Mouse (Mus musculus) left cerebral cortex, postnatal 25 days (tissue): ENCODE results near the gene Trim31. TPM values are rescaled to one million over a fixed set of nuclear protein-coding genes. Genes with fewer than 3 reads are reported as not detected.
A peak's percentile ranks its signal among the peaks of the same experiment; 100 is the strongest.

Experiments used
- DNase-seq, 2 experiments: peaks; one replicate each; pipeline ENCODE4 v3.0.0; 2022; ENCODE audit warnings: low spot score in 2 of 2, mixed read lengths in 1 of 2
- intact Hi-C: fragments of 180-260 bp; cut with DNase I; formaldehyde crosslinking; loops from one replicate; pipeline ENCODE4 v1.15.1; 2025
- total RNA-seq, 2 experiments: library from RNA; stranded (reverse); gene quantifications; 2 replicates each; pipeline ENCODE4 v1.2.3; 2021

The Trim31 gene
- total RNA-seq, 2 experiments from 2014 or later, result not detected

GRCm38 (mm10) chr17:36938056-36938455 lies 40.1 kb downstream of the Trim31 start:
- intact Hi-C loops, result no loop called here
- no peak for DNase-seq

DNA sequence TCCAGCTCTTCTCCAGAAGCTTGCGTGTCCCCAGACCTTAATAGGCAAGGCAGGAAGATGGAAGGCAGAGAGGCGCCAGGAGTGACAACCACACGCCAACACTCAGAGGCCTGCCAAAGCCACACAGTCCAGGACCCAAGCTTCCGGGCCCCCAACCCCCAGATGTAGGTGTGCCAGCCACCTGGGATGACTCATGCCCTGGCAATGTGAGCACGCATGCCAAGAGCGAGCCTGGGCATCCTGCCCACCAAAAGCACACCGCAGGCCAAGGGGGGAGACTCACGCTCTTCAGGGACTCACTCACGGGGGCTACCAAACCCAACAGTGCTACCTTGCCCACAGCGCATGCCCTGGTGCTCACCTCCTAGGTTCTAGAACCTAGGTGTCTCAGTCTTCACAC lies 44.5 kb downstream of the Trim31 start:
- intact Hi-C loops, result no loop called here

DNA sequence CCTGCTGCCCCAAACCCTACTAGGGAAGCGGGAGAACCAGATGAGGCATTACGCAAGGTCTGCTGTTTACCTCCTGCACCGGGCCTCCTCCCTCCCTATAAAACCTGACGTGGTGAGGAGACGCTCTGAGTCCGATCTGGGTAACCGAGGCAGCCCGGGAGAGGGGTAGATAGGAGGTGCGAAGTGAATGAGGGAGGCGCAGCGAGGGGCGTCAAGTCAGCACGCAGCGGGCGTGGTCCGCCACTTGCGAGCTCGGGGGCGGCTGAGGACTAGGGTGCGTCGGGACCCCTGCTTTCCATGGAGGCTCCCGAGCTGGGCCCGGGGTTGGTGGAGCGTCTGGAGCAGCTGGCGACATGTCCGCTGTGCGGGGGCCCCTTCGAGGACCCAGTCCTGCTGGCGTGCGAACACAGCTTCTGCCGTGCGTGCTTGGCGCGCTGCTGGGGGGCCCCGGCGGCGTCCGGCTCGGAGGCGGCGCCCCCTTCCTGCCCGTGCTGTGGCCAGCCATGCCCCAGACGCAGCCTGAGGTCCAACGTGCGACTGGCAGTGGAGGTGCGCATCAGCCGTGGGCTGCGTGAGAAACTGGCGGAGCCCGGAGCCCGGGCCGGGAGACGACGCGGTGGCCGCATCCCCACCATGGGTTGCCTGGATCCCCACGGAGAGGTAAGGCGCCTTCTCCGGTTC lies 45.0 kb downstream of the Trim31 start, which contains the start of gene Rnf39:
Rnf39 (plus strand) TSS at position 128 of the 681 bp plus-strand sequence.
- DNase-seq, result peak in 1 of 2 experiments; percentile 67
- intact Hi-C loops, result no loop called here

More for the DNA sequence above, 44.5 kb downstream of the Trim31 start:
- peak; percentile 43 to 84 for DNase-seq

DNA sequence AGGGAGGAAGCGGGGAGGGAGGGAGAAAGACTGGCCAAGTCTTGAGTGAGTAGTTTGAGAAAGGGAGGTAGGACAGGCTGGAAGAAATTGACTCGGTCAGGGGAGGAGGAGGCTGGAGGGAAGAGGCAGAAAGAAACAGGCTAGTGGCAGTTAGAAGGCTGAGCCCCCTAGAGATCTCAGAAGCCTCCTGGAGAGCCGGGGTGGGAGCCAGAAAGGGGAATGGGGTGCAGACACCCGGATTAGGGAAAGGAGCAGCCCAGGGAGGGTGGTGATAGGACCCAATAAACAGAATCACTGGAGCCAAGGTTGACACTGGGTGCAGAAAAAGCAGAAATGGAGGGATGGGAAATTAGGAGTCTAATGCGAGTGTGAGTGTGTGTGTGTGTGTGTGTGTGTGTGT lies 45.8 kb downstream of the Trim31 start:
- intact Hi-C loops, result no loop called here
- DNase-seq, result no peak

DNA sequence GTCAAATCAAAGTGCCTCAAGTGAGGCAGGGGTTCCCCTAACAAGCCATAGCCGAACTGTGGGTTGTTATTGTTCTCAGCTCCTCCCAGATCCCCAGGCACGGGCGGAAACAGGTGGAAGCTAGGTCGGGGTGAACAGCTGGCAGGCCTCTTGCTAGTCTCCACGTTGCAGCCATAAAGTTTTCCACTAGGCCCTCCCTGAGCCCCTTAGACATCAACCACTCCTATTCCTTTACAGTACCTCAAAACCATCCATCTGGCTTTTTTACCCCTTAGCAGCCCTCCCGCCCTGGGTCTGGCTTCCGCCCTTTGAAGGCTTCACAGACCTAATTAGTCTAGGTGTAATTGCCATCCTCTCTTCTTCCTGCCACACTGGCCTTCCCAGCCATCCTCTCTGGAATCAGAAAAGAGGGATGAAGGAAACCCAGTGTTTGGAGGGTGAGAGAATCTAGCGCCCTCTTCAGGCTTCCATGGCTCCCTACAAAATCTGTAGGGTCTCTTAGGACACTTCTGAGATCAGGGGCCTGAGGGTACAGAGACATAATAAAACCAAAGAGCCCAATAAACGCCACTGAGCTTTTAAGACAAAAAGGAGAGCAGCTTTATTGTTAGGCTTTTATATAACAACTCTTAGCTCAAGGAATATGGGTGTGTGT lies 46.3 kb downstream of the Trim31 start:
- intact Hi-C loops, result no loop called here
- peak in 1 of 2 experiments; percentile 44 for DNase-seq

- intact Hi-C loops, result no loop called here
- DNase-seq, result peak; percentile 66 to 74
These were observed 49.3 kb downstream of the Trim31 start for GRCm38 (mm10) chr17:36947051-36947819.

DNA sequence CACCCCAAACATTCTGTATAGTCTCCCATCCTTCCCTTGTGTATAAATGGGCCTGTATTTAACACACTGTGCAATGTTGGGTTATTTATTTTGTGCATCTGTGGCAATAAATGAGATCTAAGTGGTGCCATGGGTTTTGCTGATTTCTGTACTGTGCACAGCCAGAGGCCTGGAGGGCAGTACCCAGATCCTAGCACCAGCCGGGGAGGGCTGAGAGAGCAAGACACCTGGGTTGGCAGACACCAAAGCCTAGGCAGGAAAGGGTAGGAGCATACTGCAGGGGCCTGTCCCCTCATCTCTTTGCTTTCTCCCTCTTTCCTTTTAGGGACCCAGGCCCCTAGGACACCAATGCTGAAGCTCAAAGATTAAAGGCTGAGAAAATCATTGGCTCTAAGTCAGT lies 50.4 kb downstream of the Trim31 start:
- DNase-seq, result no peak
- intact Hi-C loops, result no loop called here

GRCm38 (mm10) chr17:36949265-36949664 lies 51.3 kb downstream of the Trim31 start:
- intact Hi-C loops, result no loop called here
- DNase-seq, result no peak

DNA sequence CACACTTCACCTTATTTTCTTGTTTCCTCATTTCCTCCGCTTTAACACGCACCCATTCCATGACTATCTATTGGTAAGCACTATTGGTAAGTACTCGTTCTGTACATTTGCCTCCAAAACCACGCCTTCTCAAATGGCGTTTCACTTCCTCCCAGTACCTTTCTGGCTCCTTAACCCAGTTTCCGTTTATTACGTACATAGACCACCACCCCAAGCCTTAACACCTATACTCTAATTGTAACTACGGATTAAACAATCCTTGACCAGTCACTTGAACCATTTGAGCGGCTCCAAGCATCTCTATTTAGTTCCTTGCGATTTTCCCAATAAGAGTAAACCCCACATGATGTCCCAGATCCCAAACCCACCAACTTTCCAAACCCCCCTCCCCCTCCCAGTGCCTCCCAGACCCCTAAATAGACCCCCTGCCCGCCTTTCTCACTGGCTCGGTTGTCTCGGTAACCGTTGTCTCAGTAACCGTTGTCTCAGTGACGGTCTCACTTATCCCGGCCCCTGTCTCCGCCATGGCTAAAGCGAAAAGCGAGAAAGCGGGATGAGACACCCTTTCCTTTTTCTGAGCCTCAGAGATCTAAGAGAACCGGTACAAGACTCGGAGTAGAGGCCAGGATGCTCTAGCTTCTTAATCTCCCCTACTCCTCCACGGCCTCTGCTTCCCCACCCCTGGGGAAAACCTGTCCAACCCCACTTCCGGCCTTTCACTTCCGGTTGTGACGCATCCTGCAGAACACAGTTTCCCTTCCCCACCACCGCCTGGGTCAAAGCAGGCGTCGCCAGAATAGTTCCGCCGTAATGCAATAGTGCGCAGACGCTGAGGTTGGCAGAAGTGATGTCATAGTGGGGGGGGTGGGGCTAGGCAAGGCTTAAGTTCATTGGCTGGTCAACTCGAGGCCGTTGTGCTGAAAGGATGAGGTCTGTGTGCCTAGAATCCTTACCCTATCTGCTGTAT lies 53.3 kb downstream of the Trim31 start, which contains the start of gene Ppp1r11:
Ppp1r11 (minus strand) TSS at position 761 of the 967 bp plus-strand sequence.
- intact Hi-C loops, result loop anchor here (2.0 to 10.0 kb wide), 2 partner anchors 96 to 976 kb away; partner anchors contain the start of gene Gnl1
- peak; percentile 94 to 99 for DNase-seq

DNA sequence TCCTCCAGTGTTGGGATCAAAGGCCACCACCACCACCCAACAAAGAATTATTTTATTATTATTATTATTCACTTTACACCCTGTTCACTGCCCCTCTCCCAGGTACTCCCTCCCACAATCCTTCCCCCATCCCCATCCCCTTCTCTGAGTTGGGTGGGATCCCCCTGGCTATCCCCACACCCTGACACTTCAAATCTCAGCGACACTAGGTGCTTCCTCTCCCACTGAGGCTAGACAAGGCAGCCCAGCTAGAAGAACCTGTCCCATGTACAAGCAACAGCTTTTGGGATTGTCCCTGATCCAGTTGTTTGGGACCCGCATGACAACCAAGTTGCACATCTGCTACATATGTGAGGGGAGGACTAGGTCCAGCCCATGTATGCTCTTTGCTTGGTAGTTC lies 54.7 kb downstream of the Trim31 start:
- intact Hi-C loops, result loop anchor here (10.0 kb wide), 1 partner anchor 978 kb away; the partner anchor contains the start of gene Gnl1
- DNase-seq, result no peak

GRCm38 (mm10) chr17:36953062-36953461 lies 55.1 kb downstream of the Trim31 start:
- DNase-seq, result no peak
- intact Hi-C loops, result loop anchor here (10.0 kb wide), 1 partner anchor 978 kb away; the partner anchor contains the start of gene Gnl1

GRCm38 (mm10) chr17:36957999-36958743 lies 60.3 kb downstream of the Trim31 start, which contains the start of the genes Znrd1 and Znrd1as:
TSS of gene Znrd1 (minus strand) at chr17:36958559.
TSS of gene Znrd1as (plus strand) at chr17:36958592.
- DNase-seq, result peak; percentile 97 to 98
- intact Hi-C loops, result loop anchor here (1.0 to 10.0 kb wide), 3 partner anchors 34 to 983 kb away; partner anchors contain the start of gene Gnl1

- intact Hi-C loops, result loop anchor here (1.0 to 10.0 kb wide), 3 partner anchors 33 to 984 kb away; partner anchors contain the start of gene Gnl1
- no peak for DNase-seq
These were observed 61.0 kb downstream of the Trim31 start for GRCm38 (mm10) chr17:36958884-36959283.

Other genes starting within 250 kb of the Trim31 start
- gene H2-M1, start 225.9 kb upstream of the Trim31 start, total RNA-seq, result not detected
- gene H2-M10.5, start 125.2 kb upstream of the Trim31 start, total RNA-seq, result not detected
- gene H2-M10.6, start 85.9 kb upstream of the Trim31 start, total RNA-seq, result not detected
- 10 to 100 TPM; 21.0 to 23.1 TPM for gene Trim26, start 61.0 kb upstream of the Trim31 start, total RNA-seq
- gene Trim15, start 30.9 kb upstream of the Trim31 start, total RNA-seq, result not detected
- not detected for gene Trim10, start 28.5 kb upstream of the Trim31 start, total RNA-seq
- not detected for gene Trim40, start 8.0 kb upstream of the Trim31 start, total RNA-seq
- 1 to 10 TPM; 5.4 to 7.4 TPM for gene Rnf39, start 44.8 kb downstream of the Trim31 start, total RNA-seq
- gene Ppp1r11, start 53.6 kb downstream of the Trim31 start, total RNA-seq, result 100 to 1,000 TPM; 119 to 132 TPM
- gene Znrd1, start 60.4 kb downstream of the Trim31 start, total RNA-seq, result 10 to 100 TPM; 29.8 to 34.5 TPM
- 1 to 10 TPM; 5.0 to 5.2 TPM for gene Znrd1as, start 60.5 kb downstream of the Trim31 start, total RNA-seq
- under 1 TPM in 1 of 2 experiments, not detected in 1; 0.66 TPM for gene 2410137M14Rik, start 83.1 kb downstream of the Trim31 start, total RNA-seq
- 1 to 10 TPM; 1.6 to 1.7 TPM for gene H2-M5, start 91.4 kb downstream of the Trim31 start, total RNA-seq
- 10 to 100 TPM; 14.5 to 17.6 TPM for gene Zfp57, start 103.0 kb downstream of the Trim31 start, total RNA-seq
- 10 to 100 TPM; 51.6 to 68.2 TPM for gene Mog, start 125.3 kb downstream of the Trim31 start, total RNA-seq
- gene Gabbr1, start 147.8 kb downstream of the Trim31 start, total RNA-seq, result 100 to 1,000 TPM; 670 to 698 TPM
- gene Olfr90, start 190.4 kb downstream of the Trim31 start, total RNA-seq, result not detected
- gene Olfr91, start 200.2 kb downstream of the Trim31 start, total RNA-seq, result not detected
- gene Olfr92, start 222.0 kb downstream of the Trim31 start, total RNA-seq, result not detected